Mouse (Mus musculus): ENCODE measurements around the gene Gm21188. TPM values are rescaled to one million over a fixed set of nuclear protein-coding genes. Genes with fewer than 3 reads are reported as not detected.
"Not testable (repeated sequence)": the region's sequence is repeated elsewhere in the genome, so short reads cannot be mapped to it uniquely, and the experiment has no call there.

The Gm21188 gene
- polyA plus RNA-seq, 1 experiment from 2014 or later, result not detected

GRCm38 (mm10) chr13:120033516-120034190 lies 18.3 kb downstream of the Gm21188 start:
- not testable (repeated sequence) for ATAC-seq; H3K4me3 ChIP-seq (ENCODE audit: low read depth, low read length); H3K36me3 ChIP-seq (ENCODE audit: control insufficient read depth, insufficient read depth); H3K27ac ChIP-seq (ENCODE audit: low read depth, low read length); H3K27me3 ChIP-seq (replicated peaks; ENCODE audit: control insufficient read depth, insufficient read depth, low read length); H3K9me3 ChIP-seq (ENCODE audit: control insufficient read depth); H3K4me2 ChIP-seq (replicated peaks; ENCODE audit: low read depth); H3K9ac ChIP-seq (ENCODE audit: low read depth, low read length); H3K4me1 ChIP-seq (replicated peaks; ENCODE audit: control insufficient read depth, insufficient read depth, low read length)
- 2% methylated on average over 17 of the region's 19 CpGs for WGBS

- not testable (repeated sequence) for H3K27me3 ChIP-seq (replicated peaks; ENCODE audit: control insufficient read depth, insufficient read depth, low read length); H3K9ac ChIP-seq (ENCODE audit: low read depth, low read length); H3K36me3 ChIP-seq (ENCODE audit: control insufficient read depth, insufficient read depth); H3K4me1 ChIP-seq (replicated peaks; ENCODE audit: control insufficient read depth, insufficient read depth, low read length); ATAC-seq; H3K4me2 ChIP-seq (replicated peaks; ENCODE audit: low read depth); H3K4me3 ChIP-seq (ENCODE audit: low read depth, low read length); H3K9me3 ChIP-seq (ENCODE audit: control insufficient read depth); H3K27ac ChIP-seq (ENCODE audit: low read depth, low read length)
- 6% methylated on average over 11 of the region's 16 CpGs for WGBS
Observed at GRCm38 (mm10) chr13:120031676-120032075, 20.3 kb downstream of the Gm21188 start.

DNA sequence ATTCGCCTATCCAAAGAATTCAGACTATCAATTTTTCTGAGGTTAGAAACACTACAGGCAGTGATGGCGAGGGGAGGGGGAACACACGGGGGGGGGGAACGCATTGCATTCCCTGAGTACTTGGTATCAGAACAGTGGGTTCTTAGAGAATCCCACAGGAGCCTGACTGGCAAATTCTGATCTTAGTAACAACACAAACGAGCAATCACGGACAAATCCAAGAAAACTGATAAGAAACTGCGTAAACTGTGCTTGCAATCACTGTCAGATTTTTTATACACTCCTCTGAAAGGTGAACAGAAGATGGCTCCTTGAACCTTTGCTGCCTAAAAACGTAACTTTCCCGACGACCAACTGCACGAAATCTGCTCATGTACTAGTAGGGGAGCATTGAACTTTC lies 24.6 kb downstream of the Gm21188 start:
- ATAC-seq; H3K36me3 ChIP-seq (ENCODE audit: control insufficient read depth, insufficient read depth); H3K9ac ChIP-seq (ENCODE audit: low read depth, low read length); H3K4me2 ChIP-seq (replicated peaks; ENCODE audit: low read depth); H3K27me3 ChIP-seq (replicated peaks; ENCODE audit: control insufficient read depth, insufficient read depth, low read length); H3K4me3 ChIP-seq (ENCODE audit: low read depth, low read length); H3K9me3 ChIP-seq (ENCODE audit: control insufficient read depth); H3K27ac ChIP-seq (ENCODE audit: low read depth, low read length); H3K4me1 ChIP-seq (replicated peaks; ENCODE audit: control insufficient read depth, insufficient read depth, low read length): not testable (repeated sequence)
- 3% methylated on average over 11 of the region's 11 CpGs for WGBS

- ATAC-seq; H3K9me3 ChIP-seq (ENCODE audit: control insufficient read depth); H3K9ac ChIP-seq (ENCODE audit: low read depth, low read length); H3K4me2 ChIP-seq (replicated peaks; ENCODE audit: low read depth); H3K27ac ChIP-seq (ENCODE audit: low read depth, low read length); H3K4me1 ChIP-seq (replicated peaks; ENCODE audit: control insufficient read depth, insufficient read depth, low read length); H3K4me3 ChIP-seq (ENCODE audit: low read depth, low read length); H3K27me3 ChIP-seq (replicated peaks; ENCODE audit: control insufficient read depth, insufficient read depth, low read length); H3K36me3 ChIP-seq (ENCODE audit: control insufficient read depth, insufficient read depth): not testable (repeated sequence)
- WGBS, result 0% methylated on average over 3 of the region's 17 CpGs
Observed at GRCm38 (mm10) chr13:120026911-120027310, 25.1 kb downstream of the Gm21188 start, which contains the start of gene Gm36079. Gene Gm36079 (minus strand): TSS chr13:120027011.

- TF ChIP-seq CTCF (IDR thresholded peaks at IDR 0.05; ENCODE audit: low read depth), result 0 out of 2 replicates have a peak, but pooled peaks have one; percentile 16
- H3K9ac ChIP-seq (ENCODE audit: low read depth, low read length); H3K4me2 ChIP-seq (replicated peaks; ENCODE audit: low read depth); H3K4me1 ChIP-seq (replicated peaks; ENCODE audit: control insufficient read depth, insufficient read depth, low read length); H3K27ac ChIP-seq (ENCODE audit: low read depth, low read length); H3K36me3 ChIP-seq (ENCODE audit: control insufficient read depth, insufficient read depth); H3K4me3 ChIP-seq (ENCODE audit: low read depth, low read length); H3K27me3 ChIP-seq (replicated peaks; ENCODE audit: control insufficient read depth, insufficient read depth, low read length); H3K9me3 ChIP-seq (ENCODE audit: control insufficient read depth): not testable (repeated sequence)
- ATAC-seq, result peak; percentile 56
- 5% methylated on average over 3 of the region's 13 CpGs for WGBS
Observed at GRCm38 (mm10) chr13:120026373-120026772, 25.6 kb downstream of the Gm21188 start.

- H3K9me3 ChIP-seq (ENCODE audit: control insufficient read depth); H3K36me3 ChIP-seq (ENCODE audit: control insufficient read depth, insufficient read depth); H3K4me3 ChIP-seq (ENCODE audit: low read depth, low read length); H3K4me1 ChIP-seq (replicated peaks; ENCODE audit: control insufficient read depth, insufficient read depth, low read length); ATAC-seq; H3K27me3 ChIP-seq (replicated peaks; ENCODE audit: control insufficient read depth, insufficient read depth, low read length); H3K9ac ChIP-seq (ENCODE audit: low read depth, low read length); H3K27ac ChIP-seq (ENCODE audit: low read depth, low read length); H3K4me2 ChIP-seq (replicated peaks; ENCODE audit: low read depth): not testable (repeated sequence)
- WGBS, result 9% methylated on average over 4 of the region's 4 CpGs
Observed at GRCm38 (mm10) chr13:120025576-120025975, 26.4 kb downstream of the Gm21188 start.

DNA sequence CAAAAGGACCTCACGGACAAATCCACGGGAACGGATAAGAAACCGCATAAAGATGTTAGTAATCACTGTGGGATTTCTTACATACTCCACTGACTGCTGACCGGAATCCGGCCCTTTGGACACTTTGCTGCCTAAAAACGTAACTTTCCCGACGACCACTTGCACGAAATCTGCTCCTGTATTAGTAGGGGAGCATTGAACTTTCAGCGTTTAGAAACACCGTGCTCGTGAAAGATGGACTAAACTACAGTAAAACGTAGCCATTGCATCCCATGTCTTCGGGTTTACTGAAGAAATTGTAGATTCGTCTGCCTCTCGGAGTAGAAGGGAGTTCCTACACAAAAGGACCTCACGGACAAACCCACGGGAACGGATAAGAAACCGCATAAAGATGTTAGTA lies 27.0 kb downstream of the Gm21188 start:
- H3K27ac ChIP-seq (ENCODE audit: low read depth, low read length); H3K27me3 ChIP-seq (replicated peaks; ENCODE audit: control insufficient read depth, insufficient read depth, low read length); H3K36me3 ChIP-seq (ENCODE audit: control insufficient read depth, insufficient read depth); H3K9ac ChIP-seq (ENCODE audit: low read depth, low read length); H3K9me3 ChIP-seq (ENCODE audit: control insufficient read depth); H3K4me2 ChIP-seq (replicated peaks; ENCODE audit: low read depth); ATAC-seq; H3K4me1 ChIP-seq (replicated peaks; ENCODE audit: control insufficient read depth, insufficient read depth, low read length); H3K4me3 ChIP-seq (ENCODE audit: low read depth, low read length): not testable (repeated sequence)
- 4% methylated on average over 19 of the region's 21 CpGs for WGBS

GRCm38 (mm10) chr13:120024581-120024980 lies 27.4 kb downstream of the Gm21188 start:
- WGBS, result 18% methylated on average over 9 of the region's 9 CpGs
- H3K4me3 ChIP-seq (ENCODE audit: low read depth, low read length); H3K9me3 ChIP-seq (ENCODE audit: control insufficient read depth); H3K27ac ChIP-seq (ENCODE audit: low read depth, low read length); H3K4me1 ChIP-seq (replicated peaks; ENCODE audit: control insufficient read depth, insufficient read depth, low read length); H3K36me3 ChIP-seq (ENCODE audit: control insufficient read depth, insufficient read depth); ATAC-seq; H3K4me2 ChIP-seq (replicated peaks; ENCODE audit: low read depth); H3K9ac ChIP-seq (ENCODE audit: low read depth, low read length); H3K27me3 ChIP-seq (replicated peaks; ENCODE audit: control insufficient read depth, insufficient read depth, low read length): not testable (repeated sequence)
